Mouse (Mus musculus) liver, adult 2 months (tissue): ENCODE data around the gene Ccl11. TPM values are rescaled to one million over a fixed set of nuclear protein-coding genes. Genes with fewer than 3 reads are reported as not detected.

ENCODE experiments used
- DNase-seq: peaks from one replicate; pipeline ENCODE4 v3.0.0-alpha.2; 2011; ENCODE audit warnings: low read depth, low spot score; ENCODE audit errors: extremely low read depth
- H3K27ac ChIP-seq: fragments of 200-500 bp; replicated peaks from 2 replicates; pipeline ENCODE4 v1.5.1; 2012; ENCODE audit warnings: low read depth, mild to moderate bottlenecking, control low read depth, inconsistent platforms, low read length; ENCODE audit not compliant: insufficient read depth
- H3K27me3 ChIP-seq: fragments of 200-500 bp; 2 replicates; pipeline ENCODE4 v1.6.1; 2012; ENCODE audit warnings: mild to moderate bottlenecking, moderate library complexity, low read length, inconsistent platforms; ENCODE audit not compliant: control insufficient read depth, insufficient read depth
- H3K36me3 ChIP-seq: fragments of 200-500 bp; 2 replicates; pipeline ENCODE4 v1.6.1; 2012; ENCODE audit warnings: low read length, inconsistent platforms; ENCODE audit not compliant: control insufficient read depth, insufficient read depth
- H3K4me1 ChIP-seq: fragments of 200-500 bp; 2 replicates; pipeline ENCODE4 v1.6.1; 2011; ENCODE audit warnings: low read length; ENCODE audit not compliant: control insufficient read depth, insufficient read depth
- H3K4me3 ChIP-seq: fragments of 200-500 bp; 2 replicates; pipeline ENCODE4 v1.5.1; 2011; ENCODE audit warnings: low read depth, mild to moderate bottlenecking, control low read depth, low read length, moderate library complexity; ENCODE audit not compliant: insufficient read depth
- H3K79me2 ChIP-seq: fragments of 200-500 bp; 2 replicates; pipeline ENCODE4 v1.6.1; 2012; ENCODE audit warnings: inconsistent platforms, mild to moderate bottlenecking, low read length, moderate library complexity; ENCODE audit not compliant: control insufficient read depth, insufficient read depth
- H3K9ac ChIP-seq: fragments of 200-500 bp; 2 replicates; pipeline ENCODE4 v1.6.1; 2012; ENCODE audit warnings: low read depth, mild to moderate bottlenecking, control low read depth, inconsistent platforms, low read length
- CTCF ChIP-seq: fragments of 200-500 bp; IDR thresholded peaks from 2 replicates; pipeline ENCODE4 v1.5.1; 2011; ENCODE audit warnings: low read depth, low read length, control low read depth
- POLR2A ChIP-seq: fragments of 200-500 bp; IDR thresholded peaks from 2 replicates; pipeline ENCODE4 v1.6.1; 2011; ENCODE audit warnings: low read length, control low read depth; ENCODE audit not compliant: insufficient read depth; ENCODE audit errors: extremely low read depth
- WGBS: fragments of 180-500 bp; shearing (Covaris S2); methylation state at CpG from one replicate; pipeline ENCODE4 v1.1.7; 2018; 5-methylcytosine and 5-hydroxymethylcytosine counted together
- polyA plus RNA-seq: library from polyadenylated mRNA; depleted of rRNA; stranded (reverse); fragments of >200 nt; gene quantifications from 2 replicates; pipeline ENCODE4 v1.2.3, GENCODE M21; 2012
- total RNA-seq: library from RNA; depleted of rRNA; stranded (reverse); fragments of >200 nt; gene quantifications from 2 replicates; pipeline ENCODE4 v1.2.3, GENCODE M21; 2014

Gene Ccl11
- total and polyA plus RNA-seq, 2 experiments = 0.07 to 0.09 TPM

DNA sequence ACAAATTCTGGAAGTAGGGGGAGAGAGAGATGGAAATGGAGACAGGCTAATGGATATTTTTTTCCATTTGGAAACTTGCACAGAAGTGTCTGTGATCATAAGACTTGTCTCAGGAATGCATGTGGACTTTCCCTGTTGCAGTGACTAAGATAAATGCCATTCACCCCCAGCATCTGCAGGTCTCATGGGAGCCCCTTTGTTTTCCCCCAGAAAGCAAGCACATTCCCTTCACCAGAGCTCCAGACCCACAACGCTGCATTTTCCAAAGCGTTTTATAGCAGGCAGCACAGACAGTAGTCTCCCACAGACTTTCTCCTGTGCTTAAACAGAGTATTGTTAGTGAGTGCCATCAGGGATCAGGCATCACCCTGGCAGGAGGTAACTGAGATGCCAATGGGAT, 38.2 kb upstream of the Ccl11 start:
- Histone ChIP-seq H3K4me1 (peaks cover 29% of the 10 kb centered on the region), H3K79me2 (no peaks in the 10 kb centered on the region), H3K9ac (0 out of 2 replicates have a peak overlapping the region, but pooled peaks have one; percentile 15), H3K36me3 (no peaks in the 10 kb centered on the region), H3K27me3 (no peaks in the 10 kb centered on the region), H3K4me3 (no peak overlapping the region), H3K27ac (peak overlapping the region; percentile 76)
- DNase-seq = no peak
- 45% methylated on average over 2 of the region's 2 CpGs for WGBS
- no peak for TF ChIP-seq POLR2A
- no peak for TF ChIP-seq CTCF

DNA sequence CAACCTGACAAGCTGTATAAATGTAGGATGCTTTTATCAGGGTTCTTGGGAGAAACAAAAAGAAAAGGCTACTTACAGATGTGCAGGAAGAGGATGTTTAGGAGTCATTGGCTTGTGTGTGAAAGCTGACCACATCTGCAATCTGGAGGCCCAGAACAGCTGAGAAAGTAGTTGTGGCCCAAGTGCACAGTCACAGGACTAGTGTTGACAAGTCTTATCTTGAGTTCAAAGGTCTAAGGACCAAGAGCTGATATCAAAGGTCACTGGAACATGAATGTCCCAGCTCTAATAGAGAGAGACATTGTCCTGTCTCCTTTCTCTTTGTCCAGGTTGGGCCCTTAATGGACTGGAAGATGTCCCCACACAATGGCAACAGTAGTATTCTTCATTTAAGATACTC, 37.8 kb upstream of the Ccl11 start:
- H3K79me2 ChIP-seq = no peaks in the 10 kb centered on the region
- H3K4me3 ChIP-seq = no peak overlapping the region
- H3K27ac ChIP-seq = peak overlapping the region; percentile 76
- H3K9ac ChIP-seq = no peak overlapping the region
- peaks cover 27% of the 10 kb centered on the region for H3K4me1 ChIP-seq
- TF ChIP-seq POLR2A (no peak), CTCF (no peak)
- no peaks in the 10 kb centered on the region for H3K27me3 ChIP-seq
- DNase-seq = peak; percentile 97
- H3K36me3 ChIP-seq = no peaks in the 10 kb centered on the region

DNA sequence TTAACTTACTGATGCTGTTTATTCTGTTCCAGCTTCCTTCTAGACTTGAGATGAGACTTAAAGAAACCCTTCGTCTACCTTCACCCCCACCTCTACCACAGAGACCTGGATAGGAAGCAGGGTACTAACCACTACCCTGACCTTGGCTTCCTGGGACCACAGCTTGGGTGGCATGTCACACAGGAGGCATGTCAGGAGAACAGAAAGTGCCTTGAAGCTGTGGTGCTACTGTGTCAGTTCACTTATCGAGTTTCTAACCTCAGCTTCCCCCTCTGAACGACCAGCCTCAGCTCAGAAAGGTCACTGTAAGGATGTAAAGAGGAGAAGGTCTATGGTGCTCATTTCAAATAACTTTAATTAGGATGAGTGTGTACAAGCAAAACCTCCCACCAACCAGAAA, 36.2 kb upstream of the Ccl11 start:
- no peak for TF ChIP-seq CTCF
- no peak for TF ChIP-seq POLR2A
- Histone ChIP-seq H3K4me3 (no peak overlapping the region), H3K27me3 (no peaks in the 10 kb centered on the region), H3K9ac (no peak overlapping the region), H3K79me2 (no peaks in the 10 kb centered on the region), H3K27ac (no peak overlapping the region), H3K36me3 (no peaks in the 10 kb centered on the region), H3K4me1 (peaks cover 16% of the 10 kb centered on the region)
- 84% methylated on average over 3 of the region's 3 CpGs for WGBS
- DNase-seq = no peak

DNA sequence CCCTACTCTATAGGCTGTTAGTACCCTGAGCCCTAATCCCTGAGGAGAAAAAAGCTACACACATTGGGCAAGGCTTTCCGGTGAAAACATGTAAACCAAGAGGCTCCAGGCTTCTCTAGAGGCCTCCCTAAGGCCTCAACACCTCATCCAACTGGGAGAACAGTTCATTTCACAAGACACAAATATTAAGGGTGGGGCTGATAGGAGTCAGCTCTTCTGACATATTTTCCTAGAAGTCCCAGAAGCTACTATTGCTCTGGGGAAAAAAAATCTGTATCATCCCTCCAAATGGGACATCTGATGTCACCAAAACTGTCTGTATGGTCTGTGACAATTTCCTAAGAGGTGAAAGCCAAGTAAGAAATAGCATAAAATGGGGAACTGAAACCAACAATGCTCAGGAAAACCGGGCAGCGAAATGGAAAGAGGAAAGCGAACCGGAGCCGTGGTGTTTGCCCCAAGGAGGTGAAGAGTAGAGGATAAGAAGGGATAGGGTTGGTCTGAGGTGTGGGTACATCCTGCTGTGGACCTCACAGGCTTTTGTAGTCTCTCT, 35.0 kb upstream of the Ccl11 start:
- H3K9ac ChIP-seq = no peak overlapping the region
- H3K79me2 ChIP-seq = no peaks in the 10 kb centered on the region
- H3K27me3 ChIP-seq = no peaks in the 10 kb centered on the region
- 95% methylated on average over 6 of the region's 6 CpGs for WGBS
- H3K4me1 ChIP-seq = peaks cover 16% of the 10 kb centered on the region
- DNase-seq = no peak
- no peaks in the 10 kb centered on the region for H3K36me3 ChIP-seq
- H3K4me3 ChIP-seq = no peak overlapping the region
- TF ChIP-seq POLR2A = no peak
- no peak for TF ChIP-seq CTCF
- H3K27ac ChIP-seq = no peak overlapping the region

DNA sequence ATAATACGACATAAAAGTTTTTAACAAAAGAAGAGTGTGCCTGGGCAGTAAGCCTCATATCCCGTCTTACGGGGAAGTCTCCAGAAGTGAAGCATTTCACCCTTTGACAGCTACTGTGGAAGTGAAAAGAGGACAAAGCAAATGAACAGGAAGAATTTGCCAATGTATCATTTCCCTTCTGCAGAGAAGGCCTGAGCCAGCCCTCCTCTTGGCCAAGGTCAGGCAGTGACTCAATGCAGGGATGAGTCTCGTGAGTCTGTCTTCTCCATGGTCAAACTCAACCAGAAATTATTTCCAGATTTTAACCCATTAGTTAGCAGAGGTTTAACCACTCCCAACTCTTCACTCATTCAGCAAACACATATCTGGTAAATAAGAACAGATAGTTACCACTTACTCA, 33.9 kb upstream of the Ccl11 start:
- no peak for TF ChIP-seq POLR2A
- TF ChIP-seq CTCF = no peak
- Histone ChIP-seq H3K36me3 (no peaks in the 10 kb centered on the region), H3K4me3 (no peak overlapping the region), H3K4me1 (peaks cover 16% of the 10 kb centered on the region), H3K27me3 (no peaks in the 10 kb centered on the region), H3K79me2 (no peaks in the 10 kb centered on the region), H3K9ac (no peak overlapping the region), H3K27ac (no peak overlapping the region)
- WGBS = 68% methylated on average over 4 of the region's 4 CpGs
- no peak for DNase-seq

DNA sequence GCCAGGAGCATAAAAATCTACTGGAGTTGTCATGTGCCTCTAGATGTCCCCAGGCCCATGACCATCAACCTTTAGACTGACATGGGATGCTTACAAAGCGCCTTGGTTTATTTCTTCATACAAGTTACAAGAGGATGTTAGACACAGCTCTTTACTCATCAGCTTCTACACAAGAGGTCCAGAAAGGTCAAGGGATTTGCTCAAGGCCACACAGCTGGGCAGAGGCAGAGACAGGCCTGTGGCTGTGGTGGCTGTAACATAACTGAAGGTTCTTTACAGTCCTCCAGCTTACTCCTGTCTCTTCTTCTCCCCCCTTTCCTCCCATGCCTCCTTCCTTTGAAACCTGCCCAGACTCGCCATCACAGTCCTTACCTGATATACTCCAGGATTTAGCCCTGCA, 27.5 kb upstream of the Ccl11 start:
- 75% methylated on average over 2 of the region's 2 CpGs for WGBS
- no peak for DNase-seq

More for the DNA sequence above, 27.5 kb upstream of the Ccl11 start:
- H3K4me3 ChIP-seq = no peak overlapping the region
- H3K9ac ChIP-seq = no peak overlapping the region
- H3K27ac ChIP-seq = no peak overlapping the region
- no peaks in the 10 kb centered on the region for H3K36me3 ChIP-seq
- TF ChIP-seq CTCF = no peak
- TF ChIP-seq POLR2A = no peak
- peaks cover 3% of the 10 kb centered on the region; the same call in 1 of the 2 replicates for H3K4me1 ChIP-seq
- H3K27me3 ChIP-seq = no peaks in the 10 kb centered on the region
- H3K79me2 ChIP-seq = no peaks in the 10 kb centered on the region
